Mouse (Mus musculus): Measurements from ENCODE around the gene Knstrn. TPM values are rescaled to one million over a fixed set of nuclear protein-coding genes. Genes with fewer than 3 reads are reported as not detected.

Knstrn gene
- polyA plus RNA-seq, 1 experiment from 2014 or later: 133 TPM

DNA sequence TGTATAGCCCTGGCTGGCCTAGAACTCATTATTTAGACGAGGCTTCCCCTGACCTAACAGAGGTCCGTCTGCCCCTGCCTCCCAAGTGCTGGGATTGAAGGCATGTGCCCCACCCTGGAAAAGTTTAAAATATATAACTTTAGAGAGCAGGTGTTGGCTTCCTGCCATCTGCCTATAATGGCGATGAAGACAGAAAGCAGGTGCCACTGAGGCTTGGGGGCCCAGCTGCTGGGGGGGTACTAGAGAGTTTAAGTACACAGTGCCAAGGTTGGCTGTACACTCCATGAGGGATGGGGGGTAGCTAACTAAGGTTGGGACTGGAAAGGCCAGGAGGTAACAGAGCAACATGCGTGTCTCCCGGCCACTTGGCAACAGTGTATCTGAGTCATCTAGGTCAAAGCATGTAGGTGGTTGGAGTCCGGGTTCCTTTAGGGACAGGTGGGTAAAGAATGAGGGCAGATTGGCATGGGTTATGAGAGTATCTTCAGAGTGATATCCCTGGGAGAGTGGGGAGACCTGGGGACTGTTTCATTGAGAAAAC is 60.2 kb downstream of the Knstrn start:
- H3K4me3 ChIP-seq: no peak overlapping the region
- no peak overlapping the region for H3K4me2 ChIP-seq
- H3K9ac ChIP-seq: no peak overlapping the region
- peaks cover 72% of the 10 kb centered on the region for H3K36me3 ChIP-seq (ENCODE audit: poor library complexity, severe bottlenecking)
- no peaks in the 10 kb centered on the region for H3K4me1 ChIP-seq
- 88% methylated on average over 6 of the region's 6 CpGs for WGBS
- no peak for ATAC-seq
- no peaks in the 10 kb centered on the region for H3K27me3 ChIP-seq
- H3K9me3 ChIP-seq (replicated peaks): no peaks in the 10 kb centered on the region
- H3K27ac ChIP-seq: no peak overlapping the region

DNA sequence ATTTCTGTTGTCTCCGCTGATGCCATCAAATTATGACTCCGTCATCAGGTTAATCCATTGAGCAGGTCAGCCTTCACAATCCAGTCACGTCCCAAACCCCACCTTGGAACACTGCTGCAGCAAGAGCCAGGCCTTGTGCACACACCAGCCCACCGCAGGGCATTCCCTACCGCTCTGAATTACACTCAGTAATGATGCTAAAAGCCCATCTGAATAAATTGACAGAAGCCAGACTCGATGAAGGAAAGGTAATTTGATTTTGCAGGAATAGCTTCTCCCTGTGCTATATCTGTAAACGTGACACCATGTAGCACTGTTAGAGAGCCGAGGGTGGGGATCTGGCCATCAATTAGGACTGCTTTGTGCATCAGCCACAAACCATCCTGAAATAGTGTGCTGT is 61.5 kb downstream of the Knstrn start:
- Histone ChIP-seq H3K27me3 (no peaks in the 10 kb centered on the region), H3K36me3 (ENCODE audit: poor library complexity, severe bottlenecking) (peaks cover 65% of the 10 kb centered on the region), H3K9ac (no peak overlapping the region), H3K27ac (no peak overlapping the region), H3K4me2 (no peak overlapping the region), H3K9me3 (replicated peaks) (no peaks in the 10 kb centered on the region), H3K4me3 (no peak overlapping the region), H3K4me1 (no peaks in the 10 kb centered on the region)
- no peak for ATAC-seq
- 91% methylated on average over 8 of the region's 8 CpGs for WGBS

DNA sequence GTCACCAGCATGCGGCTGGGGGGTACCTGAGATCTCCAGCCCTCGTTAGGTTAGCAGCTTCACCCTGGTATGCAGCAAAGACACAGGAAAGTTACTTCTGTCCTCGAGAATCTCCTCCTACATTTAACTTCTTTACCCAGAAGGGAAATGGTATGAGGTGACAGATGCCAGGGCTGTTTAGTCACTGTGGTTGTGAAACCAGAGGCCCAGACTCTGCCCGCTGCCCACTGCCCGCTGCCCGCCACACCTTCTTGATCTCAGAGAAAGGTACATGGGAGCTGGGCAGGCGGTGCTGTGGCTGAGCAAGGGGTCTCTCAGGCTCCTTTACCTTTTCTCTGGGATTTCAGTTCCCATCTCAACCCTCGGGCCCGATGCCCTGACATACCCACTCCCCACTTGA is 62.6 kb downstream of the Knstrn start:
- Histone ChIP-seq H3K9ac (no peak overlapping the region), H3K27ac (no peak overlapping the region), H3K4me3 (no peak overlapping the region), H3K9me3 (replicated peaks) (no peaks in the 10 kb centered on the region), H3K36me3 (ENCODE audit: poor library complexity, severe bottlenecking) (peaks cover 65% of the 10 kb centered on the region), H3K27me3 (no peaks in the 10 kb centered on the region), H3K4me2 (no peak overlapping the region), H3K4me1 (no peaks in the 10 kb centered on the region)
- 95% methylated on average over 9 of the region's 9 CpGs for WGBS
- ATAC-seq: no peak

DNA sequence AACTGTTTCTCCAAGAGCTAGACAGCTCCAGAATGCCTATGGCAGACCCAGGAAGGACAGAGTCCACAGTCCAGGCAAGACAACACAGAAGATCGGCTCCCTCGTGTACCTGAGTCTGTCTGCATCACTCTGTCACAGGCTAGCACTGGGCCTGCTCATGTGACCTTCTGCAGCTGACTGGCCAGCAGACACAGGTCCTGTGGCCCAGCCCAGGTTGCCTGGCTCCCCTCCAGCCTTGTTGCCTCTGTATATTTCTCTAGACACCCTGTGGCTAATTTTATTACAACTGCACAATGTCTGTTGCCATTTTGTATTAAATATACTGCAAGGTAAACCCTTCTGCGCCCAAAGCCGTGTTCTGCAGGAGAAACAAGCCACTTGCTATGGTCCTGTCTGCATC is 67.2 kb downstream of the Knstrn start:
- Histone ChIP-seq H3K4me1 (peaks cover 5% of the 10 kb centered on the region), H3K4me3 (no peak overlapping the region), H3K9me3 (replicated peaks) (no peaks in the 10 kb centered on the region), H3K36me3 (ENCODE audit: poor library complexity, severe bottlenecking) (peaks cover 30% of the 10 kb centered on the region), H3K27me3 (peaks cover 16% of the 10 kb centered on the region), H3K9ac (no peak overlapping the region), H3K4me2 (no peak overlapping the region), H3K27ac (no peak overlapping the region)
- ATAC-seq: no peak
- WGBS: 87% methylated on average over 4 of the region's 4 CpGs

DNA sequence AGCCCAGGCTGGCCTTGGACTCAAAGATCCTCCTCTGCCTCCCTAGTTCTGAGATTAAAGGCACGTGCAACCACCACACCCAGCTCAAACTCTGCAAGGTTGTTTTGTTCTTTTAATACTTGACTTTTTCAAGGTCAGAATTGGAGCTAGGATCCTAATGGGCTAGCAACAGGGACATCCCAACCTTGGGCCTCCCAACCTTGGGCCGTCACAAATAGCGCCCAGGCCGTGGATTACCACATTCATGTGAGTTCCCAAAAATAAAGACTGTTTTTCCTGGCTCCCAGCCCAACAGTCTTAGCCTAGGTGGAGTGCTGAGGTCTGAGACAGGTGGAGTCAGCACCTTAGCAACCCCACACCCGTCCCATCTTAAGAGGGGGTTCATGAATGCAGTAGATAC is 68.2 kb downstream of the Knstrn start:
- H3K4me3 ChIP-seq: no peak overlapping the region
- no peak overlapping the region for H3K9ac ChIP-seq
- WGBS: 88% methylated on average over 5 of the region's 5 CpGs

DNA sequence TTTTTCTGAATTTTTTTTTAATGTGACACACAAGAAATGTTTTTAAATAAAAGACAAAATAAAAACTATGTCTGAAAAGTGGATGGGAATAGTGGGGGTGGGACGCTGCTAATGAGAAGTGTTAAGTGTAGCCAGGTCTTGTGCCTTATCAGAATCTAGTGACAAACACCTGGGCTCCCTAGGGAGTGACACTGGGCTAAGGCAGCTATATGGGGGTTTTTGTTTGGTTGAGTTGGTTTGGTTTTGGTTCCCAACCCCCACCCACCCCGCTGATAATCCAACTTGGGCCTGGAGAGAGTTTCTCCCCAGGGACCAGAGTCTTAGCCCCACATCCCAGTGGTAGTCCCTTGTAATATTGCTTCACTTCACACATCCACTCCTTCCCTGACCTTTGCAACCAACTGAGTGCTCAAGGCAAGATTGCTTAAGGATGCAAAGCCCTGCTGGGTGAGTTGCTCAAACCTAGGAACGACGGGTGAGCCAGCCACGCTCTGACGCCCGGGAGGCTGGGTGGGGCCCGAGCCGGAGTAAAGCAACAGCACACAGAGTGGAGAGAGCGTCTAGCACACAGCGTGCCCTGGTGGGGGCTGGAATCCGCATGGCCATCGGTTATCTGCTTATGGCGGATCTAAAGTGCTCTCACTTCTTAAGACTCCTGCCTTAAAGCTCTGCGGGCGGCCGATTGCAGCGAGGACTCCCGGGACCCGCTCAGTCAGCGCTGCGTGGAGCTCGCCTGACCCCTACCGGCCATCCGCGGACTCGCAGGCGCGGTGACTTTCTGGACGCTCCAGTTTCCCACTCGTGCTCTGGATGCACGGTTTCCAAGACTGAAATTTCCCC is 69.3 kb downstream of the Knstrn start:
- 2% methylated on average over 32 of the region's 32 CpGs for WGBS
- ATAC-seq: peak; percentile 84
- H3K27ac ChIP-seq: no peak overlapping the region
- peaks cover 12% of the 10 kb centered on the region for H3K36me3 ChIP-seq (ENCODE audit: poor library complexity, severe bottlenecking)
- peak overlapping the region; percentile 38 for H3K4me3 ChIP-seq
- H3K27me3 ChIP-seq: peaks cover 28% of the 10 kb centered on the region
- H3K4me1 ChIP-seq: peaks cover 5% of the 10 kb centered on the region
- peak overlapping the region; percentile 73 for H3K4me2 ChIP-seq
- peak overlapping the region; percentile 64 for H3K9ac ChIP-seq
- H3K9me3 ChIP-seq (replicated peaks): no peaks in the 10 kb centered on the region

More for the DNA sequence above, 68.2 kb downstream of the Knstrn start:
- H3K36me3 ChIP-seq (ENCODE audit: poor library complexity, severe bottlenecking): peaks cover 22% of the 10 kb centered on the region
- H3K27ac ChIP-seq: no peak overlapping the region
- no peak overlapping the region for H3K4me2 ChIP-seq
- peaks cover 5% of the 10 kb centered on the region for H3K4me1 ChIP-seq
- no peaks in the 10 kb centered on the region for H3K9me3 ChIP-seq (replicated peaks)
- peaks cover 21% of the 10 kb centered on the region for H3K27me3 ChIP-seq
- no peak for ATAC-seq

DNA sequence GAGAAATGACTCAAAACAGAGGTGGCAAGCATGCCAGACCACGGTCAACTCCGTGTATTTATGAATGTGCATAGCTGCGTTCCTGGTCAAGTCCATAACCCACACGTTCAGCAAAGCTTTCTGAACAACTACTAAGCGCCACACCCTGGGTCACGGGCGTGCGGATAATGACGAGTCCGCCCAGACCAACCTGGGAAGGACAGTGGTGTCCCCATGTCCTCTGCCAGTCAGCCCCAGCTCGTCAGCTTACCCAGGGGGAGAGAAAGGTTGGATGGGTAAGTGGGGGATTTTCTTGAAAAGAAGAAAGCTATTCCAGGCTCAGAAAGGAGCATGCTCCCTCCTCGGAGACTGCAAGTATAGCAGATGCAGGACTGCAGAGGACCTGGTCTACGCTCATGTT is 73.6 kb downstream of the Knstrn start:
- H3K4me3 ChIP-seq: no peak overlapping the region
- H3K9me3 ChIP-seq (replicated peaks): no peaks in the 10 kb centered on the region
- H3K9ac ChIP-seq: no peak overlapping the region
- peaks cover 28% of the 10 kb centered on the region for H3K27me3 ChIP-seq
- H3K36me3 ChIP-seq (ENCODE audit: poor library complexity, severe bottlenecking): no peaks in the 10 kb centered on the region
- peaks cover 5% of the 10 kb centered on the region for H3K4me1 ChIP-seq
- H3K4me2 ChIP-seq: no peak overlapping the region
- no peak for ATAC-seq
- H3K27ac ChIP-seq: no peak overlapping the region
- 71% methylated on average over 13 of the region's 13 CpGs for WGBS

DNA sequence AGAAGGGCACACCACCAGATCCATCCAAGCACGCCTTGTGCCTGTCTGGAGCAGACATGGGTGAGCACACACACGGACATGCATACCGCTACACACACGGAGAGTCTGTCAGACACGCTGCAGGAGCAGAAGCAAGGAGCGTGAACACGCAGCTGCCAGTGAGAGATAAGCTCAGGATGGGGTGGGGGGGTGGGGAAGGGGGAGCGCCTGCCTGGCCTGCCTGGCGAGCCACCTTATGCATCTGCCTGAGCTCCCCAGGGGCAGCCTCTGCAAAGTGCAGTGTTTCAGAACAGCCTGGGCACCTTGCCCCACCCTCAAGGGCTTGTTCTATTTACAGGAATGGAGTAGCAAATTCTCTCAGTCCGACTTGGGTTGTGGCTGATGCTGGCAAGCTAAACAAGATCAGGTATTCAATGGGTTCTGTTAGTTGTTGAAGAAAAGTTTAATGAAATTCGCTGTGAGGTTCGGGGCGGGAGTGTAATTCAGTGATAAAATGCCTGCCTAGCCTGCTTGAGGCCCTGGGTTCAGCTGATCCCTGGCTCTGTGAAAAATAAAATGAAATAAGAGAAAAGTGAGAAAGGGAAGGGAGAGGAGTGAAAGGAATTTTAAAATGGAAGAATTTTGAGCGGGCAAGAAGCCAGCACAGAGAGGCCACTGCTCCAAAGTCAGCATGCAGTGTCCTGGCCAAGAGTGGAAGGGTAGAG is 74.2 kb downstream of the Knstrn start:
- Histone ChIP-seq H3K36me3 (ENCODE audit: poor library complexity, severe bottlenecking) (no peaks in the 10 kb centered on the region), H3K4me2 (no peak overlapping the region), H3K27ac (no peak overlapping the region), H3K9me3 (replicated peaks) (no peaks in the 10 kb centered on the region), H3K27me3 (peaks cover 32% of the 10 kb centered on the region), H3K4me1 (peaks cover 3% of the 10 kb centered on the region), H3K9ac (no peak overlapping the region), H3K4me3 (no peak overlapping the region)
- no peak for ATAC-seq
- 34% methylated on average over 14 of the region's 14 CpGs for WGBS

DNA sequence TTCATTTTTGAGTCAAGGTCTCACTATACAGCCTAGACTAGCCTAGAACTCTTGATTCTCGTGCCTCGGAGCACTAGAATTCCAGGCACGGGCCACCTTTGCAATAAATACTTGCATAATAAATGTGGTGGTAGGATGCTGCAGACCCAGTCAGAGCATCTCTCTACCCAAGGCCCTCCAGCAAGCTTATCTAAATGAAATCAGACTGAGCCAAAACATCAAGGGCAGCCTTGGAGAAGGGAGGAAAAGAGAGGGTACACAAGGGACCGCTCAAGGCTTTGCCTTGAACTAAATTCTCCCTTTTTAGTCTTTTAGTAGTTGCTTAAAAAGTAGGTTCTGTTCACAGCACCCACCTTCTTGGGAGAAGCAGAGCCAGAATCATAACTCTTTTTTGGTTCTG is 77.4 kb downstream of the Knstrn start:
- Histone ChIP-seq H3K4me1 (peaks cover 3% of the 10 kb centered on the region), H3K9ac (no peak overlapping the region), H3K27ac (no peak overlapping the region), H3K4me2 (no peak overlapping the region), H3K9me3 (replicated peaks) (no peaks in the 10 kb centered on the region), H3K36me3 (ENCODE audit: poor library complexity, severe bottlenecking) (no peaks in the 10 kb centered on the region), H3K27me3 (peaks cover 44% of the 10 kb centered on the region), H3K4me3 (no peak overlapping the region)
- no peak for ATAC-seq
- 90% methylated on average over 4 of the region's 4 CpGs for WGBS

DNA sequence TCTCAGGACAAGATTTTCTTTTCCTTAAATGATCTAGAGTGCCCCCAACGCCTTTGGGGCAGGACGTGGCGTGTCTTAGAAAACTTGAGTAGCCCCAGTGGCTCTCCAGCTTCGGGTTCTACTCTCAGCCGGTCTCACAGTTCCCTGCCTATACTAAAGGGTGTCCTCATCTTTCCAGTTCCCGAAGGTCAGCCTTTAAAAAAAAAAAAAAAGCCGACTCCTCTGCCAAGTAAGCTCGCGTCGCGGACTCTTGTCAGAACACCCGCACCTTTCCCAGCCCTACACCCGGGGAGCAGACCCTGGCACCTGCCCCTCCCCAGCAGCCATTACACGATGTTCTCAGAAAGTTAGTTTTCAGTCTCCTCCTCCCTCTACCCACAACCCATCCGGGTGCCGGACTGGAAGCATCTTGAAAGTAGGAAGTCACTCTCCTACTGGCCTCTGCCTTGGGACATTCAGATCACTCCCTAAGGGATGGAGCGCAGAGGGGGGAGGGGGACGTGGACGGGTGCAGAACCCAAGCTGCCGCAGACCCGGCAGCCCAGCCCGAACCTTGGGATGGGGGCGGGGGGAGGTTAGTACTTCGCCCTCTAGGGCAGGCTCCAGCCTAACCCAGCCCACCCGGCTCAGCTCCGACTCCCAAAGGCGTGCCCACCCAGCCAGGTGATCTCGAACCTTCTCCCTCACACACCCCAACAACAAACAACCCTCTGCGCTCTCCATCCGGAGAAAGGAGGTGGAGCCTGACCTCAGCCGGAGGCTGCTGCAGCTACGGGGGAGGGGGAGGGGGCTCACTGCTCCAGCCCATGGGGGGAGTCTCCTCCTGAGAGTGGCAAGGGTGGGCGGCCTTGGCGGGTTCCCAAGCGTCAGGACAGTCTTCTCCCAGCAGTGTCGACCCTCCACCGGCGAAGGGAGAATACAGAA is 82.4 kb downstream of the Knstrn start:
- no peaks in the 10 kb centered on the region for H3K9me3 ChIP-seq (replicated peaks)
- WGBS: 1% methylated on average over 37 of the region's 38 CpGs
- ATAC-seq: no peak
- peak overlapping the region; percentile 58 for H3K9ac ChIP-seq
- peaks cover 77% of the 10 kb centered on the region for H3K27me3 ChIP-seq
- H3K27ac ChIP-seq: no peak overlapping the region
- no peaks in the 10 kb centered on the region for H3K36me3 ChIP-seq (ENCODE audit: poor library complexity, severe bottlenecking)
- peak overlapping the region; percentile 78 for H3K4me2 ChIP-seq
- H3K4me3 ChIP-seq: peak overlapping the region; percentile 46
- H3K4me1 ChIP-seq: peaks cover 37% of the 10 kb centered on the region

DNA sequence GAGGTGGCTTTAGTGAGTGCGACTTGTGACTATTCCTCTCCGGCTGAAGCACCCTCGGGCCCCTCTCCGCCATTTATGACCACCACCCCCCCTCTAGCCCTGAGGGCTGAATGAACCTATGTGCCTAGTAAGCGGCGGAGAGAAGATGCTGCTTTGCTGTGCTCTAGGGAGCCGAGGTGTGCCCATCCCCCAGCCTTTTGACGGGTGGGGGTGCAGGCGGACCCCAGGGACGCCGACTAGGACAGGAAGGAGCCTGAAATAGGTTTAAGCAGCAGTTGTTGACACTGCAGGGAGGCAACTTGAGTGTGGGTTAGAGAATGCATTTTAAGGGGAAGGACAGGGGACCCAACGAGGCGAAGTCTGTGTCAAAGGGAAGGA is 83.1 kb downstream of the Knstrn start:
- no peaks in the 10 kb centered on the region for H3K9me3 ChIP-seq (replicated peaks)
- WGBS: under 1% methylated on average over 13 of the region's 13 CpGs
- H3K4me2 ChIP-seq: peak overlapping the region; percentile 78
- peaks cover 37% of the 10 kb centered on the region for H3K4me1 ChIP-seq
- H3K27ac ChIP-seq: no peak overlapping the region
- H3K36me3 ChIP-seq (ENCODE audit: poor library complexity, severe bottlenecking): no peaks in the 10 kb centered on the region
- H3K4me3 ChIP-seq: peak overlapping the region; percentile 46
- H3K9ac ChIP-seq: peak overlapping the region; percentile 58
- peaks cover 77% of the 10 kb centered on the region for H3K27me3 ChIP-seq
- ATAC-seq: no peak
